Mouse (Mus musculus) CH12F3 (cell line): Measurements from ENCODE around the gene Pde4c.

Experiments
- in situ Hi-C: fragments of 300-500 bp; cut with MboI; formaldehyde crosslinking; loops from 2 replicates; pipeline ENCODE4 v1.14.3; 2020; ENCODE audit warnings: low sequenced_read_pairs

The Pde4c gene

GRCm38 (mm10) chr8:70723486-70724210, at the start of gene Pde4c:
TSS of gene Pde4c (plus strand) at chr8:70723720.
- in situ Hi-C loops, result no loop called here

GRCm38 (mm10) chr8:70674109-70674508, 49.4 kb upstream of the Pde4c start:
- in situ Hi-C loops, result no loop called here

- in situ Hi-C loops, result no loop called here
These were observed 48.8 kb upstream of the Pde4c start for GRCm38 (mm10) chr8:70674716-70675115.

- in situ Hi-C loops, result no loop called here
These were observed 48.2 kb upstream of the Pde4c start for GRCm38 (mm10) chr8:70675336-70675735.

- in situ Hi-C loops, result no loop called here
These were observed 46.0 kb upstream of the Pde4c start for GRCm38 (mm10) chr8:70677451-70678080.

GRCm38 (mm10) chr8:70678679-70679078, 44.8 kb upstream of the Pde4c start:
- in situ Hi-C loops, result no loop called here

- in situ Hi-C loops, result no loop called here
These were observed 44.1 kb upstream of the Pde4c start for GRCm38 (mm10) chr8:70679404-70679803.

- in situ Hi-C loops, result no loop called here
These were observed 43.5 kb upstream of the Pde4c start for GRCm38 (mm10) chr8:70680039-70680438.

GRCm38 (mm10) chr8:70681410-70681809, 42.1 kb upstream of the Pde4c start:
- in situ Hi-C loops, result no loop called here

- in situ Hi-C loops, result no loop called here
These were observed 41.3 kb upstream of the Pde4c start for GRCm38 (mm10) chr8:70682193-70682592.

GRCm38 (mm10) chr8:70682692-70683091, 40.8 kb upstream of the Pde4c start:
- in situ Hi-C loops, result no loop called here

- in situ Hi-C loops, result no loop called here
These were observed 39.2 kb upstream of the Pde4c start for GRCm38 (mm10) chr8:70684291-70684690.

- in situ Hi-C loops, result no loop called here
These were observed 35.9 kb upstream of the Pde4c start for GRCm38 (mm10) chr8:70687576-70687975.

GRCm38 (mm10) chr8:70688136-70688535, 35.4 kb upstream of the Pde4c start:
- in situ Hi-C loops, result no loop called here

- in situ Hi-C loops, result no loop called here
These were observed 33.6 kb upstream of the Pde4c start for GRCm38 (mm10) chr8:70689892-70690390.

GRCm38 (mm10) chr8:70691230-70691629, 32.3 kb upstream of the Pde4c start:
- in situ Hi-C loops, result no loop called here

- in situ Hi-C loops, result no loop called here
These were observed 31.7 kb upstream of the Pde4c start for GRCm38 (mm10) chr8:70691727-70692231.

- in situ Hi-C loops, result no loop called here
These were observed 29.9 kb upstream of the Pde4c start for GRCm38 (mm10) chr8:70693636-70694035.

GRCm38 (mm10) chr8:70695318-70696018, 28.1 kb upstream of the Pde4c start:
- in situ Hi-C loops, result no loop called here

GRCm38 (mm10) chr8:70696019-70696885, 27.3 kb upstream of the Pde4c start:
- in situ Hi-C loops, result no loop called here

GRCm38 (mm10) chr8:70696946-70697345, 26.6 kb upstream of the Pde4c start:
- in situ Hi-C loops, result no loop called here
